Mouse (Mus musculus) midbrain, embryonic 12.5 days (tissue): ENCODE results near the gene Zfp639. TPM values are rescaled to one million over a fixed set of nuclear protein-coding genes. Genes with fewer than 3 reads are reported as not detected.

Experiments used
- ATAC-seq: fragments of 200-750 bp; cut with Nextera tagmentation; 2 replicates; pipeline ENCODE4 v1.8.0; 2017; ENCODE audit warnings: low read depth, moderate TSS enrichment, moderate library complexity; ENCODE audit not compliant: low FRiP score
- H3K27ac ChIP-seq: fragments of 300-500 bp; sonication (generic); replicated peaks from 2 replicates; pipeline ENCODE4 v1.5.1; 2016; ENCODE audit warnings: mild to moderate bottlenecking
- H3K27me3 ChIP-seq: fragments of 300-500 bp; sonication (generic); 2 replicates; pipeline ENCODE4 v1.6.1; 2016; ENCODE audit warnings: mild to moderate bottlenecking
- H3K36me3 ChIP-seq: fragments of 300-500 bp; sonication (generic); 2 replicates; pipeline ENCODE4 v1.6.1; 2016
- H3K4me1 ChIP-seq: fragments of 300-500 bp; sonication (generic); 2 replicates; pipeline ENCODE4 v1.6.1; 2016
- H3K4me2 ChIP-seq: fragments of 300-500 bp; sonication (generic); replicated peaks from 2 replicates; pipeline ENCODE4 v1.6.1; 2016; ENCODE audit warnings: mild to moderate bottlenecking, moderate library complexity
- H3K4me3 ChIP-seq: fragments of 300-500 bp; sonication (generic); 2 replicates; pipeline ENCODE4 v1.5.1; 2016; ENCODE audit warnings: mild to moderate bottlenecking
- H3K9ac ChIP-seq: fragments of 300-500 bp; sonication (generic); replicated peaks from 2 replicates; pipeline ENCODE4 v1.6.1; 2016; ENCODE audit warnings: mild to moderate bottlenecking, moderate library complexity
- H3K9me3 ChIP-seq: fragments of 300-500 bp; sonication (generic); 2 replicates; pipeline ENCODE4 v1.6.1; 2016; ENCODE audit warnings: mild to moderate bottlenecking
- WGBS: fragments of 180-500 bp; shearing (Covaris S2); methylation state at CpG from one replicate; pipeline ENCODE4 v1.1.7; 2016; 5-methylcytosine and 5-hydroxymethylcytosine counted together
- polyA plus RNA-seq: library from polyadenylated mRNA; unstranded; fragments of >200 nt; fragmentation: Nextera tagmentation; extraction: Ambion mirVana; gene quantifications from 2 replicates; pipeline ENCODE4 v1.2.1, GENCODE M21; 2016

Zfp639 gene
- polyA plus RNA-seq, 1 experiment from 2014 or later: 37.3 TPM

DNA sequence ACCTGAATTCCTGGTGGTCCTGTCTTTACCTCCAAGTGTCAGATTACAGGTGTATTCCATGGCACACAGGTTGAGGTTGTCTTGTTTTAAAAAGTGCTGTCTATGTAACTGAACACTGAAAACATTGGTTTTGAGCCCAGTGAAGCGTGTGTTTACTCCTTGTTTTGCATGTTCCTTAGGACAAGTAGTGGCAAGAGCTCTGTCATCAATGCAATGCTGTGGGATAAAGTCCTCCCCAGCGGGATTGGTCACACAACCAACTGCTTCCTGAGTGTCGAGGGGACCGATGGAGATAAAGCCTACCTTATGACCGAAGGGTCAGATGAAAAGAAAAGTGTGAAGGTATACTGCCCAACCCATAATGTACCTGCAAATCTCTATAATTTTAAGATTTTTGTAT lies 28.0 kb downstream of the Zfp639 start:
- peaks cover 39% of the 10 kb centered on the region for H3K36me3 ChIP-seq
- H3K4me1 ChIP-seq: no peaks in the 10 kb centered on the region; the same call in 1 of the 2 replicates
- 93% methylated on average over 5 of the region's 5 CpGs for whole genome bisulfite sequencing
- H3K4me2 ChIP-seq: no peak overlapping the region
- no peak overlapping the region for H3K9ac ChIP-seq
- H3K27me3 ChIP-seq: no peaks in the 10 kb centered on the region
- H3K9me3 ChIP-seq: no peaks in the 10 kb centered on the region
- ATAC-seq: no peak
- H3K4me3 ChIP-seq: no peak overlapping the region
- H3K27ac ChIP-seq: no peak overlapping the region

- 100% methylated on average over 1 of the region's 1 CpGs for WGBS
- Histone ChIP-seq H3K27me3 (no peaks in the 10 kb centered on the region), H3K9me3 (no peaks in the 10 kb centered on the region), H3K9ac (no peak overlapping the region), H3K4me1 (no peaks in the 10 kb centered on the region), H3K36me3 (peaks cover 43% of the 10 kb centered on the region), H3K4me2 (no peak overlapping the region), H3K27ac (no peak overlapping the region), H3K4me3 (no peak overlapping the region)
- ATAC-seq: no peak
Measured at GRCm38 (mm10) chr3:32553061-32553460, 43.0 kb downstream of the Zfp639 start.

- Histone ChIP-seq H3K9ac (no peak overlapping the region), H3K27ac (no peak overlapping the region), H3K9me3 (no peaks in the 10 kb centered on the region), H3K4me3 (no peak overlapping the region), H3K4me2 (no peak overlapping the region), H3K27me3 (no peaks in the 10 kb centered on the region), H3K4me1 (no peaks in the 10 kb centered on the region), H3K36me3 (peaks cover 43% of the 10 kb centered on the region)
- ATAC-seq: no peak
- 94% methylated on average over 6 of the region's 6 CpGs for WGBS
Measured at GRCm38 (mm10) chr3:32563401-32563800, 53.3 kb downstream of the Zfp639 start.

Other genes with a start within 250 kb of the Zfp639 start
- 10.1 and 10.4 TPM in 2 replicates for gene Zmat3, start 144.2 kb upstream of the Zfp639 start, polyA plus RNA-seq
- gene Pik3ca, start 112.6 kb upstream of the Zfp639 start, polyA plus RNA-seq: 10.2 and 12.0 TPM in 2 replicates
- 0.13 and 0.23 TPM in 2 replicates for gene Kcnmb3, start 18.0 kb upstream of the Zfp639 start, polyA plus RNA-seq
- gene Mfn1, start 19.2 kb downstream of the Zfp639 start, polyA plus RNA-seq: 41.4 and 51.0 TPM in 2 replicates
- gene Gnb4, start 106.3 kb downstream of the Zfp639 start, polyA plus RNA-seq: 41.1 and 47.0 TPM in 2 replicates
- gene Actl6a, start 196.0 kb downstream of the Zfp639 start, polyA plus RNA-seq: 203 and 222 TPM in 2 replicates
- gene Ndufb5, start 226.7 kb downstream of the Zfp639 start, polyA plus RNA-seq: 282 and 290 TPM in 2 replicates
- gene Mrpl47, start 227.3 kb downstream of the Zfp639 start, polyA plus RNA-seq: 34.0 and 37.0 TPM in 2 replicates